Mouse (Mus musculus) CD8-positive naive resting alpha-beta T cell, adult 2 months (primary cell): ENCODE results near the gene Ocln.
"Not testable (repeated sequence)": the region's sequence is repeated elsewhere in the genome, so short reads cannot be mapped to it uniquely, and the experiment has no call there.

Source experiments
- DNase-seq, 2 experiments: peaks; one replicate each; pipeline ENCODE4 v3.0.0; 2022; ENCODE audit warnings: low read depth in 2 of 2, low spot score in 2 of 2

The Ocln gene

DNA sequence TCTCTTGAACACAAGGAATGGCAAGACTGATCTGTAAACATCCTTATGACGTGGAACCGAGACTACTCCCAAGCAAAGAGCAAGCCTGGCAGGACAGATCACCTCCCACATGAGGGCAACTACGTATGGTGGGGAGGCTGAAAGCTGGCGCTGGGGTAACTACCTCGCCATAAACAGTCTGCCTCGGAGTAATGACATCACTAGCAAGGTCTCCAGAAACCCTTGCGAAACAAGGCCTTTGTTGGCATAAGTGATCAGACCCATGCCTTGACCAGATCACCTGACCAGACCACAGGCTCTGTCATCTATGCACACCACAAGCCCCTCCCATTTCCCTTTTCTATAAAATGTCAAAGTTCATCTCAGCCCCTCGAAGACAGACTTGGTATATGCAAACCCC, 59.2 kb downstream of the Ocln start:
- DNase-seq, result no peak

DNA sequence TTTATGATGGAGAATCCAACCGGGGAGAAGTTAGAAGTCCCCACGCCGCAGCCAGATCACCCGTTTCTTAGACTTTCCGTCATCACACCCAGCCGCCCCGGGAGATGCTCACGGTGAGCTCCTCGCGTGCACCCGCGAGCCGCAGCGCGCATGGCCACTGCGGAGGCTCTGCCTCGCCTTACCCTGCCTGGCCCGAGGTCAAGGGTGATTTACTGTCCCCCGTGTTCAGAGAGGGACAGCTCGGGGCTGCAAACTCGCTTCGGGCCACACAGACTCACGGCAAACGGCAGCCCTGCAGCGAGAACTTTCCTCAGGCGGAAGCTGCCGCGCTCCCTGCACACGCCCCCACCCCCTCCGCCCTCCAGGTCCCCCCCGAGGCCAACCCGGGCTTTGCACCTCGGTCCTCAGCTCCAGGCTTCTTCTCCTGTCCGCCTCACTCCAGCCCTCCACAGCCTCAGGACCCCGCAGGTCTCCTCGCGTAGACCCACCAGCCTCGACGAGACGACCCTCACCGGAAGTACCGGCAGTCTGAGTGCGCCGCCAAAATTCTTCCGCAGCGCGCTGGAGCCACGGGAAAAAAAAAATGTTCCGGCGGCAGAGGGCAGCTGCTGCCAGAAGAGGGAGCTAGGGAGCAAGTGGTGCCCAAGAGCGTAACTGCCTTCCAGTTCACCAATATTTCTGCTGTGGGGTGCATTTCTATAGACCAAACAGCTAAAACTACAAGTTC, 60.3 kb downstream of the Ocln start, which contains the start of gene Gtf2h2:
TSS of gene Gtf2h2 (minus strand) at position 519 of the 727 bp plus-strand sequence.
- DNase-seq, result peak; percentile 83 to 85

DNA sequence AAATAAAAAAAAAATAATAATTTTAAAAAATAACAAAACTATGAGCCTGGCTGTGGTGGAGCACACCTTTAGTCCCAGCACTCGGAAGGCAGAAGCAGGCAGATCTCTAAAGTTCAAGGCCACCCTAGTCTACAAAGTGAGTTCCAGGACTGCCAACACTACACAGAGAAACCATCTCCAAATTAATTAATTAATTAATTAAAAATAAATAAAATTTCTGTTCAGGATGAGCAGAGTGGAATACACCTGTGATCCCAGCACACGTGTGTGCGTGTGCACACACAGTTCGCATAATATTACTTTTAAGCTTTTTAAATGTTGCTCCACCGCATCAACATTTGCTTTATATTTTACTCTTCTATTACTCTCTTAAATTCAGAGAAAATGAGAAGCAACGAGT, 60.9 kb downstream of the Ocln start:
- no peak for DNase-seq

GRCm38 (mm10) chr13:100490424-100490823, 62.1 kb downstream of the Ocln start:
- DNase-seq, result no peak

GRCm38 (mm10) chr13:100483610-100484009, 68.9 kb downstream of the Ocln start:
- no peak for DNase-seq

DNA sequence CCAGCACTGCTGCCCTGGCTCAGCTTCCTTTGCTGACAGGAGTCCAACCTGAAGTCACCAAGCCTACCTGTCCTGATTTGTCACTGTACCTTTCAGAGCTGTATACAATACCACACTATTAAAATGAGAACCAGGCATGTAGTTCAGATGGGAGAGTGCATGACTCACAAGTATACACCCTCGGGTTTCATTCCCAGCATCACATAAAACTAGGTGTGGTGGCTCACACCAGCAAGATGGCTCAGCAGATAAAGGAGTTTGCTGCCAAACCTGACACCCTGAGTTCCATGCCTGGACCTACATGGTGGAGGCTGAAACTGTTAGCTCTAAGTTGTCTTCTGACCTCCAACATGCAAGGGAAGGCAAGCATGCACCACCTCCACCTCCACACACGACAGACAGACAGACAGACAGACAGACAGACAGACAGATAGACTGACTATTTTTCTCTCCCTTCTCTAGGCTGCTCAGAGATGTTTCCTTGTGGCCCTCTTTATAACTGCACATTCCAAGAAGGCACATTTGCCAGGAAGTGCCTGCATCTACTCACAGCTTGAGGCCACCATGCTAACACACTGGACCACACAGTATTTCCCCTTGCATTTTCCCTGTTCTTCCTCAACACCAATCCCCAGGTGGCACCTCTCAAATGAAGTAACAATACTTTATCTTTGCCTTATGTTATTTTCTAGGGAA, 88.8 kb downstream of the Ocln start:
- no peak for DNase-seq

- DNase-seq, result no peak
These were observed 91.2 kb downstream of the Ocln start for GRCm38 (mm10) chr13:100461336-100461735.

- DNase-seq, result not testable (repeated sequence)
These were observed 99.9 kb downstream of the Ocln start, which contains the start of gene Naip1 for GRCm38 (mm10) chr13:100452415-100453127. TSS of gene Naip1 (minus strand) at chr13:100452869.

DNA sequence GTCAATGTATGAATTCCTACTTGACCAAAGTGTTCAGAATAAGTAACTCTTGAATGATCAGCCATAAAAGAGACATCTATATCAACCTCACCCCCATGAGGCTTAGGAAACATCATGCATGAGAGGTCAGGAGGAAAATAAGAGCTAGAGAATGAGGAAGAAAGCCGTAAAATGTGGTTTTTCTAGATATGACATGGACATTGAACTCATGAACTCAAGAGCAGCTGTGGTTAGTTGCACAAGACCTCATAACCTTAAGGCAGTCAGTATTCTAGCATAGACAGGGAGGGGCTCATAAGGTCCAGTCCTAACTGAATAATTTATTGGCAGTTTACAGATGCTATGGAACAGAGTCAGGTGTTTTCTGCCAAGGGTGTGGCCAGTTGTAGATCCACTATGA, 103.0 kb downstream of the Ocln start:
- DNase-seq, result no peak
